Mouse (Mus musculus) T-helper 1 cell (primary cell): ENCODE measurements around the gene BC030867.

Source experiments
- in situ Hi-C: fragments of 300-600 bp; cut with MboI, MseI; formaldehyde crosslinking; loops from one replicate; pipeline ENCODE4 v1.15.1; 2025; ENCODE audit warnings: high pct_unique_total_duplicates

BC030867 gene

DNA sequence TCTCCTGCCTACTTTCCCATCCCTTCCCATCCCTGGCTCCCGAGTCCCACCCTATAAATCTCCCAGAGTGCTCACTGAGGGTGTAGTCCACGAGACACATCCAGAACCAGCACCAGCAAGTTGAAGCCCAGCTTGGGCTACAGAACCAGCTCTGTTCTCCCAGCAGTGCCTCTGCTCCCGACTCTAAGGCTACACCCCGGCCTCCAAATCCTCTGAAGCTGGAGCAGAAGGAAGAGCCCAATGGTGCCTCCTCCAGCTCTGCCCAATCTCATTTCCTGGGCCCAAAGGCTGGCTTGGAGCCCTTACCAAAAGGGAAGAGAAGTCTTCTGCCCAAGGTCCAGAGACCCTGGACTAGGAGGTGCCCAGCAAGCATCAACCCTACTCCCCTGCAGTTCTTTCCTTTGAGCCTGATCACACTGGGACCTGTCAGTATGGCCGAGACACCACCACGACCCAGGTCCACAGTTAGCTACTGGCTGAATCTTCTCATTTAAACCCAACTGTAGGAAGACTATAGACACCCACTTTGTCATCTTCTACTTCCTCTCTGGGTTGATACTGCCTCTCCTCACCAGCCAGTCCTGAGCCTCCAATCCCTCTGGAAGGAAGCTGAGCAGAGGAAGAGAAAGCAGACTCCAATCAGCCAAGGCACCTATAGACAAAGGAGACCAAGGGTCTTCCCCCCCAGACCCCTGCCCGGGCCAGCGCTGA is 27.3 kb upstream of the BC030867 start:
- in situ Hi-C loops: no loop called here

DNA sequence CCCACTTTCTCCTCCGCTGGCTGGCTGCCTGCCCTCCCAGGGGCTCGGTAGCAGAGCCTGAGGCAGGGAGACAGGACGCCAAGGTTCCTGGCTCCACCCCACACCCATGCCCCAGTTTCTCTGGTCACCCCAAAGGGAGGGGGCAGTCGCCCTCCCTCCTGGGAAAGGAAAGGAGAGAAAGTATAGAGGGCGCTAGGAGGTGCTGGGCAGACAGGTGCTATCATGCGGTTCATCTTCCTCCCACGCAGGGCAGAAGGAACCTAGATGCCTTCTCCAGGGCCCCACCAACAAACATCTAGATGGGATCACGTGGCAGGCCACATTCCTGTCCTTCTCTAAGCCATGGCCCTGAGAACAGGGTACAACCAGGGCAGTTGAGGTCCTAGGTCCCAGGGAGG is 26.7 kb upstream of the BC030867 start:
- in situ Hi-C loops: no loop called here

DNA sequence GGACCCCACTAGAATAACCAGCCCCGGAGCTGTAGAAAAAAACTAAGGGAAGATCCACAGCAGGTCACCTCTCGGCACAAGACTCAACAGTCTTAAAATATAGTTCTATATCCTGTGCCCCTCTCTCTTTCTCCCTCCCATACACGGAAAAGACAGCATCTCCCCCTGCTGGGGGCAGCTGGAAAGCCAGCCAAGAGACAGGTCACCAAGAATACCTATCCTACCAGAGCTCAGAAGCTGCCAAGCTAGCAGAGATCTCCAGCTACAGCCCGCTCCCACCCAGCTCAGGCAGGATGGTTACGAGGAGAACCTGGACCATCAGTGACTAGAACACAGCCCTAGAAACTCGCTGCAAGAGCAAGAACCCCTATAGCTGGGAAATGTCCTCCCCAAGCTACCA is 25.5 kb upstream of the BC030867 start:
- in situ Hi-C loops: no loop called here

DNA sequence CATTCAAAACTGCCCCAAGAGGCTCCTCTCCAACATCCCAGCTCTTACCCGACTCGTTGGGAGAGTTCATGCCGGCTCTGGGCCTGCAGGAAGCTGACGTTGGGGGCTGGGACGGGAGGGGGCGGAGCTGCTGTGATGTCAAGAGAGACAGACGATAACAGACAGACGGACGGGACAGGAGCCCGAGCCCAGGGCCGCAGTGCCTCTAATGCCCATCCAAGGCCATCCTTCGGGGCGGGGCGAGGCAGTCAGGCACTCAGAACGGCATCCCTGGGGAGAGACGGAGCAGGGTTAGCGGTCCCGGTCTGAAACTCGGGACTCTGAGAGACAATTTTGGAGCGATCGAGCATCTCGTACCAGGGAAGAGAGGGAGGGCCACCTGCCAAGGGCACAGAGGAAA is 24.0 kb upstream of the BC030867 start:
- in situ Hi-C loops: no loop called here

DNA sequence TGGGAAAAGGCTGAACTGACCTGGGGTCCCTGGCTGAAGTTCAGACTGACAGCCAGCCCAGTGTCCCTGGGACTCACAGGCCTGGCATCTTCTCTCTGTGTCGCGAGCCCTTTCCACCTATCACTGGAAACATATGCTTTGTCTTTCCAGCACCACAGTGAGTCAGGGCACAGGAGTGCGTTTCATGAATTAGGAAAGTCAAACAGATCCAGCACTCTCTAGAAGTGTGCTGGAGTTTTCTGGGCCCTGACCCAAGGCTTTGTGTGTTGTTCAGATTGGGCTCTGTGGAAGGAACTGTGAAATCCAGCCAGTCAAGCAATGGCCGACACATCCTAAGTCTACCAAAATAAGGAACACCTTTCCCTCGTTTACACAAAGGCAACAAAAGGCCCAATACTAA is 23.5 kb upstream of the BC030867 start:
- in situ Hi-C loops: no loop called here

DNA sequence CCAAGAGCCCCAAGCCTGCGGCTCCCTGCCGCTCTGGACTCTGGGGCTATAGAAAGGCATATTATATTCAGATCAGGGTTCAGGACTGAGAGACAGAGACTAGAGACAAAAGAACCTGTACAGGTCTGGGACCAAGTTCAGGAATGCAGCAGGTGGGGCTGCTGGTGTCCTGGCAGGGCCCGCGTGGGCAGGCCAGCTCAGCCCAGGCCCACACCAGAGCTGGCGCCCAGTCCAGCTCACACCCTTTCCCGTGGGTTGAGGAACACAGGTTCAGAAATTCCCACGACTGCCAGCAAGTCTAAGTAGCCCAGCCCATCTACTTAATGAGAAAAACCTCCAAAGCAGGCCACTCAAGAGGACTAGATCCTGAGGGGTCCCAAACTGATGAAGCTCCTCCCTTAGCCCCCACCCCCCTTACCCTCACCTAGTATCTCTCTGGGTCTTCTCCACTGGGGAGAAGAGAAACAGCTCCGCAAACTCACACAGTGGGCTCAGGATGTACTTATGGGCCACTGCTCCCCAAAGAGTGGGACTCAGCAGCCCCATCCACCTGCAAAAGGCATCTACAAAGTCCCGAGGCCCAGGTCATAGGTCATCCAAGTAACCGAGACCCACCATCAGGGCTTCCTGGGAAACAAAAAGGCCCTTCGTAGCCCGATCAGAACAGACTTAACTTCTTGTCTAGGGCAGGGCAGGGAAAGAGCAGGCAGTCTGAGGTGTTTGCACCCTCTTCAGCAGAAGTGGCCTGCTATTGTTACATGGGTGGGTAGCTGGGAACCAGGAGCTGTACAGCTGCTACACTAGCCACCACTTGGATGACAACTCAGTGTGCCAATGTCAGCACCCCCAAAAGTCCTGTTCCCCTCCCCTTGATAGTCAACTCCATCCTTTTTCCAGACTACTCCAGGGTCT is 22.4 kb upstream of the BC030867 start:
- in situ Hi-C loops: no loop called here

DNA sequence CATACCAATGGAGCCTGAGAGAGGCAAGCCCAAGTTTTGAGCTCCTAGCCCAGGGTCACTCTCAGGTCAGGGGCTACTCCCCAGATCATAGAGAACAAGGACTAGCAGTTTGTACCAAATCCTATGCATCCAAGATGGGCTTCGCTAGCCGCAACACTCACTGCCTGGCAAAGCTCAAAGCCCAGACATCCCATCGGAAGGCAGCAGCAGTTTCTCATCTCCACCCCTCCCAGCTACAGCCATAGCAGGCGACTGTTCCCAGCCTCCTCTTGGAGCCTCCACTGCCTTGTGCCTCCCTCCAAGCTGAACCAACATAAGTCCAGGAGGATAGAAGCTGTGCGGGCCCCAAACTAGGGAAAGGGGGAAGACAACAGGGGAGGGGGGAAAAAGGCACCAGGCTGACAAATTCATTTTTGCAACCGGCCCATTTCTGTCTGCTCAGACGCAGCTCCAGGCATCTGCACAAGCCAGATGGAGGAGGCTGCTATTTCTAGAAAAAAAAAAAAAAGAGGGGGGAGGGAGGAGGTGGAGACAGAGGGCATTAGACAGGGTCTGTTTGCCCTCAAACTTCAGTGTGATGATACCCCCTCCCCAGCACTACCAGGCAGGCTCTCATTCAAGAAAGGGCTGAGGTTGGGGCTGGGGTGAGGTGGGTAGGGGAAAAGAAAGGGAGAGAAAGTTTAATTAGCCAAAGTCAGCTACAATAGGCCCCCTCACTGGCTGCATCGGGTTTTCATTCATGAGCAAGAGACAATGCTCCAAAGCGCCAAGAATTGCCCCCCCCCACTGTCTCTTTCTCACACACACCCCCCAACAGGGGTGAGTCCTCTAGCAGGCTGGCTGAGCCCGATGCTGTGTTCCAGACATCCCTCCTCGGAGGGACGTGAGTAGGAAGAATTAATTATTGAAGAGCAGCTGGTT is 21.2 kb upstream of the BC030867 start:
- in situ Hi-C loops: no loop called here

DNA sequence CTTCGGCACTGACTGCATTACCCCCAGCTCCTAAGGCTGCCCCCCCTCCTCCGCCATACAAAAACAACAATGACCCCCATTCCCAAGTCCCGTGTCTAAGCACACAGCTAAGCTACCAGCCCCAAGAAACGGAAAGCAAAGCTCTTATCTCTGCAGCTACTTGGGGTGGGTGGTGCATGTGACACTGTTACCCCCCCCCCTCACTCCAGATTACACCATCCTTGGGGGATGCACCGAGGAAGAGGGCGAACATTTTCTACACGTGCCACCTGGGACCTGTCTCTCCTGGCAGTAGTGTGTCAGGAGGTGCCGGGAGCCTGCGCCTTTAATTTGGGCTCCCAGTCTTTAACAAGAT is 20.5 kb upstream of the BC030867 start:
- in situ Hi-C loops: no loop called here

DNA sequence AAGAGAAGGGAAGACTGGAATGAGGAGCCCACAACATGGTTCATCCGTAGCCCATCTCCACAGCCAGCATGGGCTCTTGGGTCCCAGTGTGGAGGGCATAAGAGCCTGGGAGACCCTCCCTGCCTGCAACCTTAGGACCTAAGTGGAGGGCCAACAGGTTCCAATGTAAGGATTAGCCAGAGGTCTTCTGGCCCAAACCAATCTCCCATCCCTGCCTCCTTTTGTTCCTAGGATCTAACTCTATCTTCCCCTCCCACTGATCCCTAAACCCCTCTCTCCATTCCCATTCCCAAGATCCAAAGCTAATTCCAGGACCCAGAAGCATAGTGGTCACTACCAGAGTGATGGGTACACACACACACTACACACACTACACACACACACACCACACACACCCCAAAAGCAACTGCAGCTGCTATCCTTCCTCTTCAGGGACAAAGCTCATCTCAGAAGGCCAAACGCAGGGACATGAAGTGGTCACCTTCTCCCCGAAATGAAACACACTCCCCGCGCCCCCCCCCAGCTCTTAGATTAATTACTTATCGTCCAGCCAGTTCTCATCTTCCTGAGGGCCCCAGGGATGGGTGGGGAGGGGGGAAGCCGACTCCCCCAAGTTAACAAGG is 19.9 kb upstream of the BC030867 start:
- in situ Hi-C loops: no loop called here

DNA sequence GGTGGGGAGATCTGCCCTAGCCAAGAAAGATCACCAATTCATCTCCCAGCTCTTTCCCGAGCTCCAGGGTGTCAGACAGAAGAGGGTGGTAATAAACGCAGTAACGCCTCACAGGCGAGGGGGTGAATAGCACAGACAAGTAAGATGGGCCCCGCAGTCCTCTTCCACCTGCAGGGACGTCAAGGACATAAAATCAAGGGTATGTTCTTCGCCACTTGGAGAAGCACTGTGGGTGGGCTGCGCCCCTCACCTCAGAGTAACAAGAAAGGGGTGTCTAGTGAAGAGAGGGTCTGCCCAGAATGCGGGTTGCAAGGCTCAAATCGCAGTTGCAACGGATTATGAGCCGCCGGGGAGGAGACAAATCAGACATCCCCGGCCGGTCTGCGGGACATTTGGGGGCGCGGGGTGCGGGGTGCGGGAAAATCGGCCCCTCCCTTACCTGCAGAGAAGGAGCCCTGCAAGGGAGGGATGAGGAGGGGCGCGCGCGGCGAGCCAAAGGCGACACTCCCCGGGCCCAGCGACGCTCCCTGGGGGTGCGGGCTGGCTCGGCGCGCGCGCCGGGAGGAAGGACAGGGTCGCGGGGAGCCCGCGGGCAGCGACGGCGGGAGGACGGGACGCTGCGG is 19.2 kb upstream of the BC030867 start:
- in situ Hi-C loops: no loop called here

DNA sequence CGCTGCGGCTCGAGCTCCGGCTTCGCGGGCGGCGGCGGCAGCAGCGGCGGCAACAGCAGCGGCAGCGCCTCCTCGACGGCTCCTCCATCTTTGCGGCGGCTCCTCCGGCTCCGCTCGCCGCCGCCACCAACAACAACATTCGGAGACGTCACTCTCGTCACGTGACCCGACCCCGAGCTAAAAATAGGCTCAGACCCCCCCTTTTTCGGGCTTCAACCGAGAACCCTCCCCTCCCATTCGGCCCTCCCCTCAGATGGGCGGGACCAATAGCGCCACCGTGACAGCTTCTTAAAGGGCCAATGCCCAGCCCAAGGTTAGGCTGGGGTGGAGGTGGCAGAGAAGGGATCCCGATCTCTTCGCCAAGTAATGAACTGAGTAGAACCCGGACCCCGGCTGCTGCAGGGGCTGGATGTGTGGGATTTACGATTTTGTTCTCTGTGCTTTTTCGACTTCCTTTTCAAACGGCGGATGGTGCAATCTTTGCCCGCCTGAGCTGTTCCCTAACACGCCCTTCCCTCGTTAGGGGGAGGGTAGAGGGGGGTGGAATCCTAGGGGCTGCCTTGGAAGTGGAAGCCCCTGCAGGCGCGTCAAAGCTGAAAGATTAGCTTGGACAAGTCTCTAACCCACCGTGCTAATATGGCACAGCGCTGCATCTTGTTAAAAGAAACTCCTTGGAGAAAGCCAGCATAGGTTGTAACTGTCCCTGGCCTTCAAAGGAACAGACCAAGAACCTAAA is 18.5 kb upstream of the BC030867 start, which contains the start of gene Hdac5:
TSS of gene Hdac5 (minus strand) at position 161 of the 736 bp plus-strand sequence.
- in situ Hi-C loops: no loop called here

DNA sequence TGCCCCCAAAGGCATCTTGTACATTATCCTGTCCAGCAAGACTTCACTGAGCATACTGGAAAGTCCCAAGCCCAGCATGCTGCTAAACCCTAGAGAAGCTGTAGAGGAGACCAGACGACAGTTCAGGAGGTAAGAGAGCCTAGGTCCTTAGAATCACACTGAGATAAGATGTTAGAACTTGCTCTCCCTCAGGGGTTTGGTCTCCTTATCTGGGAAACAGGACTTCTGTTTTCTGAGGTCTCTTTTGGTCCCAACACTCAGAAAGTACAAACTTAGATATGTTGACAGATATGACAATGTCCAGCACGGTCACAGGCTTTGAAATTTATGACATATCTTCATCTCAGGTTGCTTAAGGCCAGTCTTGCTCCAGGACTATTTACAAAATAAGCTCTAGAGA is 12.7 kb upstream of the BC030867 start:
- in situ Hi-C loops: no loop called here

DNA sequence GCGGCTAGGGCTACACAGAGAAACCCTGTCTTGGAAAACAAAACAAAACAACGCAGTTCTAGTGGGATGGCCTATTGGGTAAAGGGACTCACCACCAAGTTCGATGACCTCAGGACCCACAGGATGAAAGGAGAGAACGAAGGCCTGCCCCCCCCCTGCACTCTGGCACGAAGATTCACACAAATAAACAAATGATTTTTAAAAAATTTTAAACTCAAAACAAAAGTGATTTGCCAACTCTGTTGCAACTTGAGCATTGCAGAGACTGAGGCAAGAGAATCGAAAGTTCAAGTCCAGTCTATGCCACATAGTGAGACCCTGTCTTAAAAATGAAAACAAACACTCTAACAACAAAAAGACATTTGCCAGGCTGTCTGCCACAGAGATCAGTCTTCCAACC is 8.0 kb upstream of the BC030867 start:
- in situ Hi-C loops: no loop called here

DNA sequence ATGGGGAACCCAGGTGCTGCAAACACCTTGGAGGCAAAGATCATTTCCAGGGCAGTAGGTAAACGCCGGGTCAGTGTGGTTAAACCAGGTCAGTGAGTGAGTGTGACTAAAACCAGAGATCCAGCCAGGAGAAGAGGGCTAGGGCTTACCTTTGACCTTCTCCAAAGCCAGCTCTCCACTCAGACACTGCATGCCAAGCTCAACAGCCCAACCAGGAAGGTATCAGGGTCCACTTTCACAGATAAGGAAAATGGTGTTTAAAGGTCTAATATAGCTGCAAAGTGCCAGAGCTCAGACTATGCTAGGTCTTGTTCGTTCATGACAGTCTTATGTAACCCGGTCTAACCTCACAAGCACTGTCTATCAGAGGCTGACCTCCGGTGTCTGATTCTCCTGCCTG is 7.4 kb upstream of the BC030867 start:
- in situ Hi-C loops: no loop called here

DNA sequence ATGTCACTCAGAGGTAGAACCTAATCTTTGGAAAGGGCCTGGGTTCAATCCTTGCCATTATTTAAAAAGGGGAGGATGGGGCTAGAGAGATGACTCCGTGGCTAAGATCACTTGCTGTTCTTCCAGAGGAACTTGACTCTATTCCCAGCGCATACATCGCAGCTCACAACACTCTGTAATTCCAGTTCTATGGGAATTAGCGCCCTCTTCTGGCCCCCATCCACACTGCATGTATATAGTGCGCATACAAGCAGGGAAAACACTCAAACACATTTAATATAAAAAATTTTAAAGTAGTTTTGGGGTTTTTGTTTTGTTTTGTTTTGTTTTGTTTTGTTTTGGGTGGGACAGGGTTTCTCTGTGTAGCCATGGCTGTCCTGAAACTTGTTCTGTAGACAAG is 6.8 kb upstream of the BC030867 start:
- in situ Hi-C loops: no loop called here

DNA sequence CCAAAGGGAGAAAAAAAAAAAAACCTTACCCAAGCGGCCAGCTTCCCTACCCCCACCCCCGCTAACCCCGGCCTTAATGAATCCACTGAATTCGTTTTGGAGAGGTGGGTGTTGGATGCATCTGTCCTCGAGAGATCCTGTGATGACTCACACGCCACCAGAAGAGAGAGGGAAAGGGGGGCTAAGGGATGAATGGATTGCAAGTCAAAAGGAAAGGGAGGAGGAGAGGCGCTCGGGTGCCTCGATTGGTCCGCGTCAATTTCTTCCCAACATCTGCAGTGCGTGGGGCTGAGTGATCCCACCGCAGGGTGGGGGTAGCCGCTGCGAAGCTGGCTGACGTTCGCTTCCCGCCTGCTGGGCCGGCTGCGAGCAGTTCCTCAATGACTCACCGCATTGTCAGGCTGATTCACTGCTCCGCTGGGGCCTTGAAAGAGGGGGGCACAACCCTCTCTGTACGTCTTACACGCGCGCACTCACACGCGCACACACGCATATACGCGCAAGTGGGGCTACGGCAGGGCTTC is 3.7 kb upstream of the BC030867 start:
- in situ Hi-C loops: no loop called here

DNA sequence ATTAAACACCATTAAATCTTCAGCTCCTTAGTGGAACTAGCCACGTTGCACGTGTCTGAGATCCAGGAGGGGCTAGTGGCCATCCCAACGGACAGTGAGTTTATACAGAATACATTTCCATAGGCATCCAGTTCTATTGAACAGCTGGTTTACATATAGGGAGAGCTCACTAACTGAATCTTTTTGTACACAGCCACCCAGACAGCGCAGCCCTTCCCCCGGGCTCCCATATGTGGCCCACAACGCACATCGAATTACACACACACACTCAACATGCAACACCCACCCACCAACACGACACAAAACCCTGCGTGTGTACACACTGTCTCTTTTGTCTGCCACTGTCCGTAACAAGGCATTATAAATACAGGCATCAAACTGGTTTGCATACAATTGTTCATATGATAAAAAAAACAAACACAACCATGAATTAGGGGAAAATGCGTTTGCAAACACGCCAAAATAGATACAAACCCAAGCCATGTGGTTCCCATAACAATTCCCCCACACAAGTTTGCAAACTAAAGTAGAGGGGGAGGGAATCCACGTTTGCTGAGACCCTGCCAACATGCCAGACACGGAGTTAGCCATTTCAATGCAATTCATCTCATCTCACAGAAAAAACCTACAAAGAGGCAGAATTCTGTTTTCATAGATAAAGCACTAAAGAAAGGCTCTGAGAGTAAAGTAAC is 3.0 kb upstream of the BC030867 start:
- in situ Hi-C loops: no loop called here

DNA sequence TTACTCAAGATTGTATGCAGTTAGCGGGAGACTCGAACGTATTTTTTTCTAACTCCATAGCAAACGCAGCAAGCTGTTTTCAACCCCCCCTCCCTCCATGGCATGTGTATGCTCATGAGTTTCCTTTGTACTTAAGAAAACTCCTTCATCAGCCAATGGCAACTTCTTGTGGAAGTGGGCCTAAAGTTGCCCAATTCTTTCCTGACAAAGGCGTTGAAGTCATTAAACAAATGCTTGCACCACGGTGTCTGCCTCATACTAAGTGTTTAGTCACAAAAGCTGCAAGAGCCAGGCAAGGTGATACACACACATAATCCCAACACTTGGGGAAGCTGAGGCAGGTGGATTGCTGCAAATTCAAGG is 2.4 kb upstream of the BC030867 start:
- in situ Hi-C loops: no loop called here

DNA sequence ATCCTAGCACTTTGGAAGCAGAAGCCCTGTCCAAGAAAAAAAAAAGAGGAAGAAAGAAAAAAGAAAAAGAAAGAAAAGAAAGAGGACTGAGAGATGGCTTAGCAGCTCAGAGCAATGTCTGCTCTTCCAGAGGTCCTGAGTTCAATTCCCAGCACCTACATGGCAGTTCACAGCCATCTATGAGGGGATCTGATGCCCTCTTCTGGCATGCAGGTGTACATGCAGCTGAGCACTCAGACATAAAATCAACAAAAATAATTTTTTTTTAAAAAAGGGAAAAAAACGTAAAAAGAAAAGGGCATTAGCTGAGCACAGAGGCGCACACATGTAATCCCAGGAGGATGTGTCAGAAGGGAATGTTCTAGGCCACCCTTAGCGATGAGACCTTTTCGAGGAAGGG is 1.8 kb upstream of the BC030867 start:
- in situ Hi-C loops: no loop called here
